Mouse (Mus musculus): Measurements from ENCODE around the gene Ndel1. TPM values are rescaled to one million over a fixed set of nuclear protein-coding genes. Genes with fewer than 3 reads are reported as not detected.

The Ndel1 gene
- polyA plus RNA-seq, 2 experiments from 2014 or later = 31.4 to 37.2 TPM

DNA sequence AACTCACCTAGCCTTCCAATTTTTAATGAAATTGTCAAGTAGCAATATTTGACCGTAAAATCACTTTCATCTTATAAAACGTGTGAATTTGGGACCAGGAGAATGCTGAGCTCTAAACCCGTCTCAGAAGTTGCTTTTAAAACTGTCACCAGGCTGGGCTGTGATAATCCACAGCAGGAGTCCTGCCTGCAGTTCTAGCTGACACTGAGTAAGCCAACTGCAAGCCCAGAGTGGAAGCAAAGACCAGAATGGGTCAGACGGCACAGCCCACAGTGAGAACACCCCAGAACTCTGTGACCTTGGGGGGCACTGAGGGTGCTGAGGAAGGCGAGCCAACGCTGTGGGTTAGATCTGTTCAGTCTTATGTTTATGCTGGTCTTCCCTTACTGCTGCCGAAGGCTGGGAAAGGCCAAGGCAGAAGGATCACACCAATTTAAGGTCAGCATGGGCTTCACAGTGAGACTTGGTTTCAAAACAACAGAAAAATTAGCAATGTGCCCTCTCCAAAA lies 95.5 kb downstream of the Ndel1 start:
- no peak for ATAC-seq

Other genes starting within 250 kb of the Ndel1 start
- gene Myh10, start 180.3 kb downstream of the Ndel1 start, polyA plus RNA-seq (2017; shearing (Covaris generic)) = 1 to 10 TPM; 3.0 to 3.3 TPM
- not detected for gene Rnf222, start 16.7 kb upstream of the Ndel1 start, polyA plus RNA-seq (2017; shearing (Covaris generic))
- gene Rpl26, start 29.7 kb upstream of the Ndel1 start, polyA plus RNA-seq (2017; shearing (Covaris generic)) = 1,000 to 10,000 TPM; 2,145 to 2,203 TPM
- gene Odf4, start 55.2 kb upstream of the Ndel1 start, polyA plus RNA-seq (2017; shearing (Covaris generic)) = not detected
- under 1 TPM; 0.10 to 0.28 TPM for gene Arhgef15, start 85.6 kb upstream of the Ndel1 start, polyA plus RNA-seq (2017; shearing (Covaris generic))
- gene Slc25a35, start 96.3 kb upstream of the Ndel1 start, polyA plus RNA-seq (2017; shearing (Covaris generic)) = 1 to 10 TPM; 7.2 to 7.6 TPM
- gene Rangrf, start 103.3 kb upstream of the Ndel1 start, polyA plus RNA-seq (2017; shearing (Covaris generic)) = 10 to 100 TPM; 42.2 to 48.3 TPM
- 10 to 100 TPM; 20.4 to 26.3 TPM for gene Pfas, start 136.6 kb upstream of the Ndel1 start, polyA plus RNA-seq (2017; shearing (Covaris generic))
- 10 to 100 TPM in 1 of 2 experiments, 1 to 10 TPM in 1; 8.7 to 14.6 TPM for gene Ctc1, start 144.1 kb upstream of the Ndel1 start, polyA plus RNA-seq (2017; shearing (Covaris generic))
- 10 to 100 TPM; 24.3 to 33.5 TPM for gene Aurkb, start 173.8 kb upstream of the Ndel1 start, polyA plus RNA-seq (2017; shearing (Covaris generic))
- 1 to 10 TPM; 2.1 to 2.4 TPM for gene Borcs6, start 187.9 kb upstream of the Ndel1 start, polyA plus RNA-seq (2017; shearing (Covaris generic))
- gene Tmem107, start 198.9 kb upstream of the Ndel1 start, polyA plus RNA-seq (2017; shearing (Covaris generic)) = 1 to 10 TPM; 4.4 to 7.1 TPM
- gene Vamp2, start 216.6 kb upstream of the Ndel1 start, polyA plus RNA-seq (2017; shearing (Covaris generic)) = 10 to 100 TPM; 27.6 to 27.9 TPM
- gene Per1, start 223.4 kb upstream of the Ndel1 start, polyA plus RNA-seq (2017; shearing (Covaris generic)) = 1 to 10 TPM; 4.5 to 6.7 TPM
- not detected for gene Hes7, start 248.5 kb upstream of the Ndel1 start, polyA plus RNA-seq (2017; shearing (Covaris generic))